In genomic region chr12:84009171-84009965, GRCm38 (mm10) we compare ENCODE assay signal across 8 mouse cellular contexts. TPM values are rescaled to one million over a fixed set of nuclear protein-coding genes. Genes with fewer than 3 reads are reported as not detected.
A peak's percentile ranks its signal among the peaks of the same experiment; 100 is the strongest.
DNase-seq lines count a peak whose midpoint lies in the region; ATAC-seq and TF ChIP-seq lines count a peak whose summit lies in the region.
"Not testable (repeated sequence)": the region's sequence is repeated elsewhere in the genome, so short reads cannot be mapped to it uniquely, and the experiment has no call there.

TSS of gene Acot1 (plus strand) at chr12:84009490.

- not testable (repeated sequence) for H3K9me3 ChIP-seq in hindbrain, embryonic 13.5 days; lung, embryonic 16.5 days (ENCODE audit: control insufficient read depth, low read length)

- peak within 1 kb of the TSS; percentile 59 for H3K4me2 ChIP-seq in hindbrain, embryonic 13.5 days
- peak within 1 kb of the TSS; percentile 54 for H3K4me2 ChIP-seq in lung, embryonic 16.5 days (ENCODE audit: low read depth, low read length)

- 1% methylated on average over 68 of the region's 70 CpGs for WGBS in hindbrain, embryonic 13.5 days
- WGBS in lung, embryonic 16.5 days, result 1% methylated on average over 48 of the region's 70 CpGs
- 2% methylated on average over 62 of the region's 70 CpGs for WGBS in olfactory bulb, adult 2 months

- ATAC-seq in Patski, result not testable (repeated sequence)
- ATAC-seq in common myeloid progenitor, adult 5-6 weeks (replicated peaks; ENCODE audit: low read depth, poor library complexity, severe bottlenecking), result peak; percentile 93
- peak; percentile 93 for ATAC-seq in hindbrain, embryonic 13.5 days (ENCODE audit: low FRiP score)
- ATAC-seq in lung, embryonic 16.5 days (ENCODE audit: low read depth), result peak; percentile 98

- intact Hi-C loops in gastrocnemius, adult 2 months (cut with DNase I), result not testable (repeated sequence)

- CTCF ChIA-PET in Patski (lab: Charles Lee), result not testable (repeated sequence)

- H3K36me3 ChIP-seq in hindbrain, embryonic 13.5 days; lung, embryonic 16.5 days (ENCODE audit: control insufficient read depth, insufficient read depth, low read length): not testable (repeated sequence)

- TF ChIP-seq CTCF in Patski (IDR thresholded peaks at IDR 0.05); gastrocnemius, adult 2 months (IDR thresholded peaks at IDR 0.05); olfactory bulb, adult 2 months (IDR thresholded peaks at IDR 0.05; ENCODE audit: insufficient read depth, low read depth, low read length): not testable (repeated sequence)

- H3K27ac ChIP-seq in gastrocnemius, adult 2 months, result peak within 1 kb of the TSS; percentile 61; the same call in 1 of the 2 replicates
- peak within 1 kb of the TSS; percentile 76 for H3K27ac ChIP-seq in hindbrain, embryonic 13.5 days
- H3K27ac ChIP-seq in lung, embryonic 16.5 days (ENCODE audit: low read length), result peak within 1 kb of the TSS; percentile 87
- not testable (repeated sequence) for H3K27ac ChIP-seq in olfactory bulb, adult 2 months (ENCODE audit: insufficient read depth, low read depth, low read length)

- not testable (repeated sequence) for H3K27me3 ChIP-seq in Patski; hindbrain, embryonic 13.5 days; lung, embryonic 16.5 days (ENCODE audit: control insufficient read depth, insufficient read depth, low read depth, low read length)

- TF ChIP-seq POLR2A in olfactory bulb, adult 2 months (IDR thresholded peaks at IDR 0.05; ENCODE audit: insufficient read depth, low read depth, low read length), result not testable (repeated sequence)

- peaks cover 41% of the 10 kb centered on the region for H3K4me1 ChIP-seq in hindbrain, embryonic 13.5 days (replicated peaks)
- peaks cover 29% of the 10 kb centered on the region for H3K4me1 ChIP-seq in lung, embryonic 16.5 days (replicated peaks; ENCODE audit: control insufficient read depth, insufficient read depth, low read length)
- peaks cover 12% of the 10 kb centered on the region for H3K4me1 ChIP-seq in olfactory bulb, adult 2 months (ENCODE audit: control insufficient read depth, insufficient read depth, low read length)

- DNase-seq in Patski (ENCODE audit: low read depth, low spot score), result not testable (repeated sequence)
- peak; percentile 74 for DNase-seq in gastrocnemius, adult 2 months
- peak in 1 of 2 experiments; percentile 42 for DNase-seq in layer of hippocampus, postnatal 25 days (ENCODE audit: extremely low spot score in 1 of 2, low spot score in 1 of 2)
- DNase-seq in thymus, postnatal 10 days (ENCODE audit: low spot score in 2 of 2), result peak; percentile 11 to 49

- in situ Hi-C loops in Patski (cut with MboI; ENCODE audit: low pct_unique_long_range_greater_than_20kb), result not testable (repeated sequence)

- POLR2A ChIA-PET in Patski (lab: Charles Lee), result not testable (repeated sequence)

- H3K9ac ChIP-seq in hindbrain, embryonic 13.5 days, result peak within 1 kb of the TSS; percentile 68
- H3K9ac ChIP-seq in lung, embryonic 16.5 days (ENCODE audit: low read length), result peak within 1 kb of the TSS; percentile 68

- H3K4me3 ChIP-seq in gastrocnemius, adult 2 months, result peak within 1 kb of the TSS; percentile 69
- H3K4me3 ChIP-seq in hindbrain, embryonic 13.5 days, result peak within 1 kb of the TSS; percentile 48
- peak within 1 kb of the TSS; percentile 54 for H3K4me3 ChIP-seq in lung, embryonic 16.5 days (ENCODE audit: low read length)
- peak within 1 kb of the TSS; percentile 52 for H3K4me3 ChIP-seq in olfactory bulb, adult 2 months (ENCODE audit: insufficient read depth, low read depth, low read length)

RNA-seq across cellular contexts. Expression of gene Acot1, which starts in this region (rescaled TPM):
- 35.0 TPM for polyA plus RNA-seq in Patski (2021)
- 7.9 and 10.9 TPM in 2 replicates for total RNA-seq in common myeloid progenitor, adult 5-6 weeks (2017)
- 1 to 10 TPM; 2.2 to 3.9 TPM for total RNA-seq in gastrocnemius, adult 2 months (2021)
- 77.9 and 83.6 TPM in 2 replicates for polyA plus RNA-seq in hindbrain, embryonic 13.5 days (2015; fragmentation: Nextera tagmentation; extraction: Ambion mirVana)
- 10 to 100 TPM; 25.6 to 30.9 TPM for total RNA-seq in layer of hippocampus, postnatal 25 days (2021)
- 82.2 and 86.7 TPM in 2 replicates for polyA plus RNA-seq in lung, embryonic 16.5 days (2015; fragmentation: Nextera tagmentation; extraction: Ambion mirVana)
- polyA plus RNA-seq in olfactory bulb, adult 2 months (2012; ENCODE audit: insufficient read depth, insufficient read length, low replicate concordance, missing spikeins), result not detected in 2 replicates

Comparison
In these comparisons a context has a peak if more than half of its experiments do, and no peak if none do; other contexts are left out.
1. RNA of gene Acot1 (polyA plus RNA-seq): 77.9 to 83.6 TPM in hindbrain, embryonic 13.5 days, 82.2 to 86.7 TPM in lung, embryonic 16.5 days and 35.0 TPM in Patski (single experiment); not detected in olfactory bulb, adult 2 months; every median in the first group is over 10 times any median in the second.
2. Peak in every context shown above with its lines, with median percentiles within 50 percentile points of each other: H3K4me3 ChIP-seq.